In the genomic region with DNA sequence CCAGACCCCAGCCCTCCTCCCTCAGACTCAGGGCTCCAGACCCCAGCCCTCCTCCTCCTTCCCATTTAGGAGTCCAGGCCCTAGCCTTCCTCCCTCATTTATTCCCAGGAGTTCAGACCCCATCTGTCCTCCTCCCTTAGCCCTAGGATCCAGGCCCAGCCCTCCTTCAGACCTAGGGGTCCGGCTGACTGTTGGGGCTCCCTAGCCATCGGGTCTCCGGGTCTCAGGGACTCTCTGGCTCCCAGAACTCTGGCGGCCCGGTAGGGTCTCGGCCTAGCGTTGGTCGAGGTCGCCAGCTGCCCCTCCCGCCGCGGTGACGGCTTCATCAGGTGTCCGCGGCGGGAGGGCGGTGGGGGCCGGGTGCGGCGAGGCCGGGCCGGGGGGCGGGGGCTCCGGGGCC, we compare ENCODE assay signal across 9 mouse cellular contexts. TPM values are rescaled to one million over a fixed set of nuclear protein-coding genes. Genes with fewer than 3 reads are reported as not detected.
DNase-seq lines count a peak whose midpoint lies in the region; ATAC-seq and TF ChIP-seq lines count a peak whose summit lies in the region.
"Had no signal": no experiment of that assay in that cellular context is flagged by ENCODE, and none has a peak within 500 bp of the region (broad histone marks: within the 10 kb centered on the region; RNA-seq: fewer than 3 reads in every experiment).

No protein-coding gene starts in this region.

- intact Hi-C loops in left cerebral cortex, adult 2 months (cut with DNase I), result no loop called here

- H3K9me3 ChIP-seq in lung, postnatal 0 days (ENCODE audit: low read length), result no peaks in the 10 kb centered on the region
- H3K9me3 ChIP-seq in forebrain, embryonic 13.5 days (replicated peaks), result no peaks in the 10 kb centered on the region
- 0 out of 2 replicates have a peak, but pooled peaks cover 2% of the 10 kb centered on the region for H3K9me3 ChIP-seq in limb, embryonic 11.5 days (ENCODE audit: control insufficient read depth, low read length)
- H3K9me3 ChIP-seq in neural tube, embryonic 15.5 days (replicated peaks), result no peaks in the 10 kb centered on the region

- H3K4me3 ChIP-seq in lung, postnatal 0 days (ENCODE audit: low read depth, low read length), result peak overlapping the region; percentile 42
- peak overlapping the region; percentile 39 for H3K4me3 ChIP-seq in forebrain, embryonic 13.5 days
- H3K4me3 ChIP-seq in limb, embryonic 11.5 days (ENCODE audit: low read depth, low read length), result peak overlapping the region; percentile 31
- H3K4me3 ChIP-seq in neural tube, embryonic 15.5 days (replicated peaks), result peak overlapping the region; percentile 37
- no peak overlapping the region for H3K4me3 ChIP-seq in left cerebral cortex, adult 2 months

- WGBS in lung, postnatal 0 days, result 1% methylated on average over 22 of the region's 24 CpGs
- WGBS in forebrain, embryonic 13.5 days, result 5% methylated on average over 24 of the region's 24 CpGs
- under 1% methylated on average over 24 of the region's 24 CpGs for WGBS in limb, embryonic 11.5 days
- WGBS in neural tube, embryonic 15.5 days, result under 1% methylated on average over 24 of the region's 24 CpGs

- TF ChIP-seq EP300 in lung, postnatal 0 days (IDR thresholded peaks at IDR 0.05), result no peak

- H3K4me1 ChIP-seq in lung, postnatal 0 days (ENCODE audit: insufficient read depth, low read depth, low read length), result no peaks in the 10 kb centered on the region
- peaks cover 35% of the 10 kb centered on the region for H3K4me1 ChIP-seq in forebrain, embryonic 13.5 days
- H3K4me1 ChIP-seq in limb, embryonic 11.5 days (ENCODE audit: control insufficient read depth, insufficient read depth, low read length), result peaks cover 7% of the 10 kb centered on the region; the same call in 1 of the 2 replicates
- H3K4me1 ChIP-seq in neural tube, embryonic 15.5 days, result peaks cover 45% of the 10 kb centered on the region

- peaks cover 65% of the 10 kb centered on the region for H3K27me3 ChIP-seq in lung, postnatal 0 days (replicated peaks; ENCODE audit: insufficient read depth, low read length)
- peaks cover 86% of the 10 kb centered on the region for H3K27me3 ChIP-seq in forebrain, embryonic 13.5 days
- peaks cover 83% of the 10 kb centered on the region for H3K27me3 ChIP-seq in limb, embryonic 11.5 days (ENCODE audit: control insufficient read depth, insufficient read depth, low read length)
- peaks cover 67% of the 10 kb centered on the region for H3K27me3 ChIP-seq in neural tube, embryonic 15.5 days (replicated peaks)

- H3K4me2 ChIP-seq in lung, postnatal 0 days (replicated peaks; ENCODE audit: low read depth, low read length), result peak overlapping the region; percentile 63
- peak overlapping the region; percentile 64 for H3K4me2 ChIP-seq in forebrain, embryonic 13.5 days
- H3K4me2 ChIP-seq in limb, embryonic 11.5 days (ENCODE audit: low read depth, severe bottlenecking), result peak overlapping the region; percentile 55
- peak overlapping the region; percentile 62 for H3K4me2 ChIP-seq in neural tube, embryonic 15.5 days

- H3K36me3 ChIP-seq in lung, postnatal 0 days (ENCODE audit: insufficient read depth, low read length), result no peaks in the 10 kb centered on the region
- no peaks in the 10 kb centered on the region for H3K36me3 ChIP-seq in forebrain, embryonic 13.5 days (ENCODE audit: poor library complexity, severe bottlenecking)
- H3K36me3 ChIP-seq in limb, embryonic 11.5 days (ENCODE audit: control insufficient read depth, insufficient read depth, low read length), result no peaks in the 10 kb centered on the region
- H3K36me3 ChIP-seq in neural tube, embryonic 15.5 days, result no peaks in the 10 kb centered on the region

- no peak for DNase-seq in lung, postnatal 0 days (ENCODE audit: low spot score)
- no peak for DNase-seq in lung, adult 18-20 months
- no peak for DNase-seq in limb, embryonic 11.5 days (ENCODE audit: low spot score)
- no peak for DNase-seq in cerebellum, adult 9-11 months
- no peak for DNase-seq in left cerebral cortex, adult 2 months (ENCODE audit: extremely low spot score in 1 of 2, low spot score in 2 of 2)

- no peak overlapping the region for H3K27ac ChIP-seq in lung, postnatal 0 days (ENCODE audit: low read length)
- no peak overlapping the region for H3K27ac ChIP-seq in forebrain, embryonic 13.5 days
- no peak overlapping the region for H3K27ac ChIP-seq in limb, embryonic 11.5 days (replicated peaks; ENCODE audit: low read depth, low read length)
- H3K27ac ChIP-seq in neural tube, embryonic 15.5 days (replicated peaks), result no peak overlapping the region
- H3K27ac ChIP-seq in left cerebral cortex, adult 2 months, result no peak overlapping the region

- no peak for TF ChIP-seq CTCF in lung, postnatal 0 days (IDR thresholded peaks at IDR 0.05)
- no peak for TF ChIP-seq CTCF in left cerebral cortex, adult 2 months (IDR thresholded peaks at IDR 0.05)

- no peak overlapping the region for H3K9ac ChIP-seq in lung, postnatal 0 days (replicated peaks; ENCODE audit: low read depth)
- peak overlapping the region; percentile 51 for H3K9ac ChIP-seq in forebrain, embryonic 13.5 days
- peak overlapping the region; percentile 49 for H3K9ac ChIP-seq in limb, embryonic 11.5 days (ENCODE audit: low read length)
- H3K9ac ChIP-seq in neural tube, embryonic 15.5 days (replicated peaks), result peak overlapping the region; percentile 30; the same call in 1 of the 2 replicates

- ATAC-seq in lung, postnatal 0 days, result peak; percentile 5; the same call in 1 of the 2 replicates
- no peak for ATAC-seq in forebrain, embryonic 13.5 days
- no peak for ATAC-seq in limb, embryonic 11.5 days (ENCODE audit: insufficient number of reproducible peaks, low FRiP score, low TSS enrichment, low read depth)
- no peak for ATAC-seq in neural tube, embryonic 15.5 days (ENCODE audit: low FRiP score)
- ATAC-seq in frontal cortex, adult (ENCODE audit: low TSS enrichment), result no peak

RNA-seq across cellular contexts. Expression of a gene that starts 9.7 kb away (rescaled TPM):
- not detected in 2 replicates for polyA plus RNA-seq in lung, postnatal 0 days (2015; fragmentation: Nextera tagmentation; extraction: Ambion mirVana)
- 0.43 and 1.0 TPM in 2 replicates for polyA plus RNA-seq in forebrain, embryonic 13.5 days (2015; fragmentation: Nextera tagmentation; extraction: Ambion mirVana)
- not detected in 2 replicates for polyA plus RNA-seq in limb, embryonic 11.5 days (2014; fragmentation: Nextera tagmentation; extraction: Ambion mirVana)
- 0.98 and 2.0 TPM in 2 replicates for polyA plus RNA-seq in neural tube, embryonic 15.5 days (2015; fragmentation: Nextera tagmentation; extraction: Ambion mirVana)
- total RNA-seq in left cerebral cortex, adult 2 months (2021), result not detected
- total RNA-seq: left cerebral cortex, postnatal 14 days had no signal

RNA-seq across cellular contexts. Expression of a gene that starts 18.6 kb away (rescaled TPM):
- polyA plus RNA-seq in lung, postnatal 0 days (2015; fragmentation: Nextera tagmentation; extraction: Ambion mirVana), result 488 and 561 TPM in 2 replicates
- 128 and 138 TPM in 2 replicates for polyA plus RNA-seq in forebrain, embryonic 13.5 days (2015; fragmentation: Nextera tagmentation; extraction: Ambion mirVana)
- polyA plus RNA-seq in limb, embryonic 11.5 days (2014; fragmentation: Nextera tagmentation; extraction: Ambion mirVana), result 78.1 and 81.4 TPM in 2 replicates
- polyA plus RNA-seq in neural tube, embryonic 15.5 days (2015; fragmentation: Nextera tagmentation; extraction: Ambion mirVana), result 297 and 336 TPM in 2 replicates
- total RNA-seq in left cerebral cortex, adult 2 months (2021), result 100 to 1,000 TPM; 287 TPM

RNA-seq across cellular contexts. Expression of a gene that starts 51.3 kb away (rescaled TPM):
- polyA plus RNA-seq in lung, postnatal 0 days (2015; fragmentation: Nextera tagmentation; extraction: Ambion mirVana), result 123 and 143 TPM in 2 replicates
- polyA plus RNA-seq in forebrain, embryonic 13.5 days (2015; fragmentation: Nextera tagmentation; extraction: Ambion mirVana), result 54.2 and 54.9 TPM in 2 replicates
- polyA plus RNA-seq in limb, embryonic 11.5 days (2014; fragmentation: Nextera tagmentation; extraction: Ambion mirVana), result 69.9 and 84.4 TPM in 2 replicates
- 78.5 and 85.3 TPM in 2 replicates for polyA plus RNA-seq in neural tube, embryonic 15.5 days (2015; fragmentation: Nextera tagmentation; extraction: Ambion mirVana)
- total RNA-seq in left cerebral cortex, adult 2 months (2021), result 10 to 100 TPM; 75.1 to 86.6 TPM

RNA-seq across cellular contexts. Expression of a gene that starts 51.8 kb away (rescaled TPM):
- polyA plus RNA-seq in lung, postnatal 0 days (2015; fragmentation: Nextera tagmentation; extraction: Ambion mirVana), result 0.57 and 0.73 TPM in 2 replicates
- polyA plus RNA-seq in forebrain, embryonic 13.5 days (2015; fragmentation: Nextera tagmentation; extraction: Ambion mirVana), result 95.0 and 107 TPM in 2 replicates
- polyA plus RNA-seq in limb, embryonic 11.5 days (2014; fragmentation: Nextera tagmentation; extraction: Ambion mirVana), result 0.13 and 0.23 TPM in 2 replicates
- 538 and 586 TPM in 2 replicates for polyA plus RNA-seq in neural tube, embryonic 15.5 days (2015; fragmentation: Nextera tagmentation; extraction: Ambion mirVana)
- 1,000 to 10,000 TPM; 1,970 to 2,141 TPM for total RNA-seq in left cerebral cortex, adult 2 months (2021)

RNA-seq across cellular contexts. Expression of a gene that starts 56.8 kb away (rescaled TPM):
- polyA plus RNA-seq in lung, postnatal 0 days (2015; fragmentation: Nextera tagmentation; extraction: Ambion mirVana), result 3.2 and 4.3 TPM in 2 replicates
- polyA plus RNA-seq in forebrain, embryonic 13.5 days (2015; fragmentation: Nextera tagmentation; extraction: Ambion mirVana), result 0.18 TPM in 1 of 2 replicates, not detected in the other
- 0.30 and 0.56 TPM in 2 replicates for polyA plus RNA-seq in limb, embryonic 11.5 days (2014; fragmentation: Nextera tagmentation; extraction: Ambion mirVana)
- polyA plus RNA-seq in neural tube, embryonic 15.5 days (2015; fragmentation: Nextera tagmentation; extraction: Ambion mirVana), result 0.35 and 0.45 TPM in 2 replicates
- total RNA-seq in left cerebral cortex, adult 2 months (2021), result under 1 TPM; 0.37 to 0.38 TPM
